Mouse (Mus musculus): ENCODE data around the gene Anxa4. TPM values are rescaled to one million over a fixed set of nuclear protein-coding genes. Genes with fewer than 3 reads are reported as not detected.

The Anxa4 gene
- polyA plus RNA-seq, 1 experiment from 2014 or later, result 44.1 TPM

DNA sequence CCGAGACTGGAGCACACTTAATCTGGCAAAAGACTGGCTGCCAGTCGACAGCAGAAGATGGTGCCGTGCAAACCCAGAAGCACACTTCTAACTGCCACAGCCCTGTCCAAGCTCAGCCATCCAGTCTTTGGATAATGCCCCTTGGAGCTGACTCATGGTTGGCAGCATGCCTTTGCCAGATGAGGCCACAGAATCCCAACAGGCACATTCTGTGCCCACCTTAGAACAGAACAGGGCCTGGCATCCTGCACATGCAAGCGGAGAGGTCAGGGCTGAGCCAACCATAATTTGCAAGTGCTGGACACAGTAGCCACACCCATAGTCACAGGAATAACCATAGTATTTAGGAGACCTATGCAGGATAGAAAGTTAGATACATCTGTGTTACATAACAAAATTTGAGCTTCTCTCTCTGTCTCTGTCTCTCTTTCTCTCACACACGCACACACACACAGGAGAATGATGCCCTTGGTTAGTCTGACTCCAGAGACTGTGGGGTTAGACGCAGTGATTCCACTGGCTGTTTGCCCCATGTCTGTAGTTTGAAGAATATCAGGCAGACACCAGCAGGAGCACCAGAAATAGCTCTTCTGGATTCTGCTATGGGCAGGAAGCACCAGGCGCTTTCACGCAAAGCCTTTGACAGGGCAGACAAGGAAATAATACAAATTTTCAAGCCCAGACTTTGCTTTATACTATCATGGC is 17.2 kb downstream of the Anxa4 start:
- Histone ChIP-seq H3K4me3 (ENCODE audit: low read depth, low read length) (no peak overlapping the region), H3K4me2 (ENCODE audit: low read depth, low read length) (no peak overlapping the region), H3K9me3 (ENCODE audit: control insufficient read depth, low read length) (no peaks in the 10 kb centered on the region), H3K4me1 (ENCODE audit: control insufficient read depth, insufficient read depth, low read length) (no peaks in the 10 kb centered on the region), H3K36me3 (ENCODE audit: control insufficient read depth, insufficient read depth, low read length) (no peaks in the 10 kb centered on the region), H3K27me3 (replicated peaks; ENCODE audit: control insufficient read depth, insufficient read depth, low read length) (no peaks in the 10 kb centered on the region), H3K27ac (replicated peaks; ENCODE audit: low read depth, low read length) (no peak overlapping the region), H3K9ac (ENCODE audit: low read depth, low read length) (no peak overlapping the region)
- no peak for DNase-seq (ENCODE audit: low spot score)
- 88% methylated on average over 8 of the region's 8 CpGs for WGBS
- ATAC-seq (ENCODE audit: low read depth), result no peak

DNA sequence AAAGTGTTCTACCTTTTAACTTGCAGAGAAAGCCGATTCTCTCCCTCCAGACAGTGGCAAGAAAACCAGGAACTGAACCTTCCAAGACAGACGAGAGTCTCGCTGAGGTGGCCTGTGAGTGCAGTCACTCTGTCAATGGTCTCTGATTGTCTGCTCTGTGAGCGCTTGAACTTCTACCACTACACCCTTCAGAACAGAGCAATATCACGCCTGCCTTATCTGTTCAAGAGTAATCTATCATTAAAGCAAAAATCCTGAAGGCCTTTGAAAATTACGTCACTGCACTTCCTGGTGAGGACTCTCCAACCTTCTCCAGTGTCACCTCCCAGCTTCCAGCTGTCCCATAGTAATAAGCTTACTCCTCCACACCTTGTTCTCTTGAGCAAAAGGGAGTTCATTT is 18.4 kb downstream of the Anxa4 start:
- H3K4me1 ChIP-seq (ENCODE audit: control insufficient read depth, insufficient read depth, low read length), result no peaks in the 10 kb centered on the region
- no peaks in the 10 kb centered on the region for H3K9me3 ChIP-seq (ENCODE audit: control insufficient read depth, low read length)
- ATAC-seq (ENCODE audit: low read depth) (no peak), DNase-seq (ENCODE audit: low spot score) (no peak)
- H3K4me3 ChIP-seq (ENCODE audit: low read depth, low read length), result no peak overlapping the region
- H3K4me2 ChIP-seq (ENCODE audit: low read depth, low read length), result no peak overlapping the region
- no peak overlapping the region for H3K27ac ChIP-seq (replicated peaks; ENCODE audit: low read depth, low read length)
- 89% methylated on average over 6 of the region's 6 CpGs for WGBS
- no peak overlapping the region for H3K9ac ChIP-seq (ENCODE audit: low read depth, low read length)
- H3K27me3 ChIP-seq (replicated peaks; ENCODE audit: control insufficient read depth, insufficient read depth, low read length), result no peaks in the 10 kb centered on the region
- no peaks in the 10 kb centered on the region for H3K36me3 ChIP-seq (ENCODE audit: control insufficient read depth, insufficient read depth, low read length)

DNA sequence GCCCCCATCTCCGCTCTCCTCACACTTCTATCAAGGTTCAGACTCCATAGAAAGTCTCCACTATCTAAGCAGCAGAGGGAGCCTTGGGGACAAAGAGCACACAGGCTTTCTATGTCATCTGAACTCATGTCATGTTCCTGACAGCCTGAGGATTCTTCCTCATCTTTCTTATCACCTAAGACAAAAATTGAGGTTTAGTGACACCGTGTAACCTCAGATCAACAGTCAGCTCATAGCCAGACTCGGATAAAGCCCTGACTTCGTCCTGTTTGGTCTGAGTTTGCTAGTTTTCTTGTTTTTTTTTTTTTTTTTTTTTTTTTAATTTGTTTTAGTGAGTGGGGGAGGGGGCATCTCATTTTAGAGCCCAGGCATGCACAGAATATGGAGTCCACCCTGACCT is 19.6 kb downstream of the Anxa4 start:
- Histone ChIP-seq H3K9me3 (ENCODE audit: control insufficient read depth, low read length) (no peaks in the 10 kb centered on the region), H3K9ac (ENCODE audit: low read depth, low read length) (no peak overlapping the region), H3K4me1 (ENCODE audit: control insufficient read depth, insufficient read depth, low read length) (no peaks in the 10 kb centered on the region), H3K27me3 (replicated peaks; ENCODE audit: control insufficient read depth, insufficient read depth, low read length) (no peaks in the 10 kb centered on the region), H3K27ac (replicated peaks; ENCODE audit: low read depth, low read length) (no peak overlapping the region), H3K4me3 (ENCODE audit: low read depth, low read length) (no peak overlapping the region), H3K36me3 (ENCODE audit: control insufficient read depth, insufficient read depth, low read length) (no peaks in the 10 kb centered on the region), H3K4me2 (ENCODE audit: low read depth, low read length) (no peak overlapping the region)
- WGBS, result 84% methylated on average over 4 of the region's 4 CpGs
- no peak for DNase-seq (ENCODE audit: low spot score)
- no peak for ATAC-seq (ENCODE audit: low read depth)

DNA sequence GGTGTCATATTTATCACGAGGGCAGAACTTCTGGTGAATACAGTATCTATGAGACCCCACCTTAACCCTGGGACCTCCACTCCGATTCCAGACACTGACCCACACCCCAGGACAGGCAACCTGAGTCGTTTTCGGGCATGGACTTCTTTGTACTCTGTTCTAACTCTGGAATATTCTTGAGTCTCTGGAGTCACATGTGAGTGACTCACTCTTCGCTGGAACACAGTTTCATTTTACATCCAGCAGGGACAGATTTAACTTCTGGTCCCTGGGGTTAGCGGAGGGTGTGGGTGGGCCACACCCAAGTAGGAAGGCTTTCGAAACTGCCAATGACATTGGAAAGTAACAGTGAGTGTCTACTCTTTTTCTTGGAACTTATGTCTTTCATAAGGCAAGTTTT is 20.8 kb downstream of the Anxa4 start:
- Histone ChIP-seq H3K4me1 (ENCODE audit: control insufficient read depth, insufficient read depth, low read length) (no peaks in the 10 kb centered on the region), H3K9me3 (ENCODE audit: control insufficient read depth, low read length) (no peaks in the 10 kb centered on the region), H3K27me3 (replicated peaks; ENCODE audit: control insufficient read depth, insufficient read depth, low read length) (no peaks in the 10 kb centered on the region), H3K36me3 (ENCODE audit: control insufficient read depth, insufficient read depth, low read length) (no peaks in the 10 kb centered on the region), H3K9ac (ENCODE audit: low read depth, low read length) (no peak overlapping the region), H3K4me3 (ENCODE audit: low read depth, low read length) (no peak overlapping the region), H3K27ac (replicated peaks; ENCODE audit: low read depth, low read length) (no peak overlapping the region), H3K4me2 (ENCODE audit: low read depth, low read length) (no peak overlapping the region)
- WGBS, result 75% methylated on average over 7 of the region's 7 CpGs
- ATAC-seq (ENCODE audit: low read depth), result no peak
- DNase-seq (ENCODE audit: low spot score), result no peak

DNA sequence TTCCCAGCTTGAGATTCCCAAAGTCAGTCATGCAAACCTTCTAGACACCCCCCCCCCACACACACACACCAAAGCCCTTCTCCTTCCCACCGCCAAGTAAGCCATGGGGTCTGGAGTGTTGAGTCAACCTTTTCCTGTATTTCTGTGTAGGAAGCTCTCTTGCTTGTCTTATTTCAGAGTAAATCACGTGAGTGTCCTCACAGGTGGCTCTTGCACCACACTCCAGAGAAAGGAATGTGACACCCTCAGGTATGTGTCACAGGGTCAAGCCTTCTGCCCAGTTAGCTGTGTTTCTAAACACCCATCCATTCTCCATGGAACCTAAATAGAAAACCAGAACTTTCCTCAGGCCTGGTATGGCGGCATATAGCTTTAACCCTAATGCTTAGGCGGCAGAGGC is 24.4 kb downstream of the Anxa4 start:
- ATAC-seq (ENCODE audit: low read depth), result no peak
- H3K4me1 ChIP-seq (ENCODE audit: control insufficient read depth, insufficient read depth, low read length), result no peaks in the 10 kb centered on the region
- H3K36me3 ChIP-seq (ENCODE audit: control insufficient read depth, insufficient read depth, low read length), result no peaks in the 10 kb centered on the region
- no peak overlapping the region for H3K4me2 ChIP-seq (ENCODE audit: low read depth, low read length)
- 83% methylated on average over 4 of the region's 4 CpGs for WGBS
- no peak overlapping the region for H3K27ac ChIP-seq (replicated peaks; ENCODE audit: low read depth, low read length)
- H3K9me3 ChIP-seq (ENCODE audit: control insufficient read depth, low read length), result no peaks in the 10 kb centered on the region
- no peak overlapping the region for H3K9ac ChIP-seq (ENCODE audit: low read depth, low read length)
- no peaks in the 10 kb centered on the region for H3K27me3 ChIP-seq (replicated peaks; ENCODE audit: control insufficient read depth, insufficient read depth, low read length)
- DNase-seq (ENCODE audit: low spot score), result no peak
- H3K4me3 ChIP-seq (ENCODE audit: low read depth, low read length), result no peak overlapping the region

- Histone ChIP-seq H3K36me3 (ENCODE audit: control insufficient read depth, insufficient read depth, low read length) (no peaks in the 10 kb centered on the region), H3K4me3 (ENCODE audit: low read depth, low read length) (no peak overlapping the region), H3K9ac (ENCODE audit: low read depth, low read length) (no peak overlapping the region), H3K9me3 (ENCODE audit: control insufficient read depth, low read length) (no peaks in the 10 kb centered on the region), H3K27ac (replicated peaks; ENCODE audit: low read depth, low read length) (no peak overlapping the region), H3K4me1 (ENCODE audit: control insufficient read depth, insufficient read depth, low read length) (no peaks in the 10 kb centered on the region), H3K4me2 (ENCODE audit: low read depth, low read length) (no peak overlapping the region), H3K27me3 (replicated peaks; ENCODE audit: control insufficient read depth, insufficient read depth, low read length) (no peaks in the 10 kb centered on the region)
- WGBS, result 88% methylated on average over 4 of the region's 4 CpGs
- ATAC-seq (ENCODE audit: low read depth), result no peak
- DNase-seq (ENCODE audit: low spot score), result no peak
Observed at GRCm38 (mm10) chr6:86768186-86768776, 25.1 kb downstream of the Anxa4 start.

DNA sequence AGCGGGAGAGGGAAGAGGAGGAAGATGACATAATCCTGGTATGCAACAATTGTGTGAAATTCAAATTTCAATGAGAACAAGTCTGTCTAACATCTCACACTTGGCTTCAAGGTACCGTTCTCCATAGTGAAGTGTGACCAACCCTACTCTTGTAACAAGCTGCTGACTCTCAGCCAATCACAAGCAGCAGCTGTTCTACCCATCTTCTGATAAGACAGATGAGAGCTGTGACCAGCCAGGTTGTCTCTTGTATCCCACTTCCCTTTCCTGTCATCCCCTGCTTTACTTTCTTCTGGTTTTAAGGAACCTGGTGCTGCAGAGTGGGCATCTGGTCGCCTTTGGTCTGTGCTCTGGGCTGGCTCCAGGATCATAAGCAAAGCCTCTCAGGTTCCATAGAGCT is 25.9 kb downstream of the Anxa4 start:
- ATAC-seq (ENCODE audit: low read depth) (no peak), DNase-seq (ENCODE audit: low spot score) (no peak)
- Histone ChIP-seq H3K36me3 (ENCODE audit: control insufficient read depth, insufficient read depth, low read length) (no peaks in the 10 kb centered on the region), H3K9me3 (ENCODE audit: control insufficient read depth, low read length) (no peaks in the 10 kb centered on the region), H3K4me3 (ENCODE audit: low read depth, low read length) (no peak overlapping the region), H3K4me2 (ENCODE audit: low read depth, low read length) (no peak overlapping the region), H3K27me3 (replicated peaks; ENCODE audit: control insufficient read depth, insufficient read depth, low read length) (no peaks in the 10 kb centered on the region), H3K27ac (replicated peaks; ENCODE audit: low read depth, low read length) (no peak overlapping the region), H3K4me1 (ENCODE audit: control insufficient read depth, insufficient read depth, low read length) (no peaks in the 10 kb centered on the region), H3K9ac (ENCODE audit: low read depth, low read length) (no peak overlapping the region)
- WGBS, result 82% methylated on average over 3 of the region's 3 CpGs

- H3K27ac ChIP-seq (replicated peaks; ENCODE audit: low read depth, low read length), result no peak overlapping the region
- ATAC-seq (ENCODE audit: low read depth), result no peak
- H3K36me3 ChIP-seq (ENCODE audit: control insufficient read depth, insufficient read depth, low read length), result no peaks in the 10 kb centered on the region
- H3K9ac ChIP-seq (ENCODE audit: low read depth, low read length), result no peak overlapping the region
- H3K4me2 ChIP-seq (ENCODE audit: low read depth, low read length), result no peak overlapping the region
- 60% methylated on average over 6 of the region's 6 CpGs for WGBS
- H3K4me1 ChIP-seq (ENCODE audit: control insufficient read depth, insufficient read depth, low read length), result no peaks in the 10 kb centered on the region
- no peaks in the 10 kb centered on the region for H3K9me3 ChIP-seq (ENCODE audit: control insufficient read depth, low read length)
- DNase-seq (ENCODE audit: low spot score), result no peak
- H3K4me3 ChIP-seq (ENCODE audit: low read depth, low read length), result no peak overlapping the region
- no peaks in the 10 kb centered on the region for H3K27me3 ChIP-seq (replicated peaks; ENCODE audit: control insufficient read depth, insufficient read depth, low read length)
Observed at GRCm38 (mm10) chr6:86765637-86766059, 27.7 kb downstream of the Anxa4 start.

Measured in embryonic facial prominence, embryonic 14.5 days (tissue).